Mouse (Mus musculus) G1E-ER4 (cell line): ENCODE measurements around the gene Spsb2. TPM values are rescaled to one million over a fixed set of nuclear protein-coding genes. Genes with fewer than 3 reads are reported as not detected.

Experiments
- GATA1 ChIP-seq: IDR thresholded peaks from one replicate; pipeline ENCODE4 v1.8.0; 2012; ENCODE audit warnings: low read length, inconsistent platforms
- polyA plus RNA-seq: library from polyadenylated mRNA; stranded (reverse); fragments of >175 nt; gene quantifications from 2 replicates; pipeline ENCODE4 v1.2.3, GENCODE M21; 2012

Gene Spsb2
- polyA plus RNA-seq, 1 experiment = 11.7 TPM

DNA sequence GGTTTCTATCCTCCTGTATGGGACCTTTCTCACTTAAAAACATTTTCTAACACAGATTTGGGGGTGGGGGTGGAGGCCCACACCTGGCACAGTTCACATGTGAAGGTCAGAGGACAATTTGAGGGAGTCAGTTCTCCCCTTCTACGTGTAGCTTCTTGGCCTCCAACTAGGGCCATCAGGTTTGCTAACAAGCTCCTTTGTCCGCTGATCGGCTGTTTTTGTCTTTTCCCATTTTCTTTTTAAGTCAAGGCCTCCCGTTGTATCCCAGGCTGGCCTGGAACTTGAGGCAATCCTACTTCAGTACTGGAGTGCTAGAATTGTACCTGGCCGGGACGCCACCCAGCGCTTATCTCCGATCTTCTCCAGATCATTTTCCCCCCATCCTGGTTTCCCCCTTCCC is 23.2 kb downstream of the Spsb2 start:
- no peak for TF ChIP-seq GATA1

DNA sequence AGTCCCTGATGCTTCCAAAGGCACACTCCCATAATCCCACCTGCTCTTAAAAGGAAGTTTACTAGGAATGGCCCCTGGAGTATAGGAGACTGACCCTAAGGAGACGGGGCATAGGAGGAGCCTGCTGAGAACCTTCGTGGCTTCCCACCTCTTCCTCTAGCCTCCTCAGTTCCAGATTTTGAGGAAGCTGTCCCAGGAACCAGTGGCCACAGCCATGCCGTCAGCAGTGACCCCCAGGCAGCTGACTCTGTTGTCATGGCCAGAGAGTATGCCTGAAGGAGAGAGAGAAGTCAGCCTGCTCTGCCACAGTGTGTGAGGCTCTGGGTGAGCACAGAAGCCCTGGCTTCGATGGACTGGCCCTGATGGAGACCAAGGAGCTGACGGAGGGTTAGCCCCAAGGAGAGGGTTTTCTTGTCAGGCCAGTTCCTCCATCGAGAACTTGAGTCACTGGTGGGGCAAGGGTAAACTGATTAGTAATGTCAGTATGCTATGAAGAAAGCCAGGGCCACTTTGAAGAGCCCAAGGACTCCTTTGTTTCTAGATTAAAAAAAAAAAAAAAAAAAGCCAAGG is 26.1 kb downstream of the Spsb2 start:
- TF ChIP-seq GATA1 = no peak

DNA sequence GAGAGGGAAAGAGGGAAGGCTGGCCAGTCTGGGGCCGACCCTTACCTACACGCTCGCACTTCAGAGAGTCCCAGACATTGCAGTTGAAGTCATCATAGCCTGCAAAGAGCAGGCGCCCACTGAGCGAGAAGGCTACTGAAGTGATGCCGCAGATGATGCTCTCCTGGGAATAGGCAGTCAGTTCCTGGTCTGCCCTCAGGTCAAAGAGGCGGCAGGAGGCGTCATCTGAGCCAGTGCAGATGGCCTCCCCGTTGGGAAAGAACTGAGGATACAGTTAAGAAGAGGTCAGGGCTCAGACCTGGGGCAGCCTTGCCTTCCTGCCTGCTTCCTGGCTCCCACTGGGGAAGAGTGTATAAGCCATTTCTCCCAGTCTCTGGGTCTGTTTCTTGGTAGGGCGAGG is 27.1 kb downstream of the Spsb2 start:
- no peak for TF ChIP-seq GATA1

DNA sequence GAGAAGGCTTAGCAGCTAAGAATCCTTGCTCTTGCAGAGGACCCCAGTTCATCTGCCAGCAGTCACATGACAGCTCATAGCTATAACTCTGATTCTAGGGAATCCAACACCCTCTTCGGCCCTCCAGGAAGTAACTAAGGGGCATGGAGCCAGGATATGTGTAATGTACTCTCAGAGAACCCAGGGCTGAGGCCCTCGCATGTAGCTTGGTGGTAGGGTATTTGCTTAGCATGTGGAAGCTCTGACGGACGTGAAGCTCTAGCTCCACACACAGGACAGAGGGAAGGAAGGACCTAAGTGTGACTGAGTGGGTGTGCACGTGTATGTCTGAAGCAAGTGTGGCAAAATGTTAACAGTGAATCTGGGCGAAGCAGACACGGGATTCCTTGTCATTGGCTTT is 27.9 kb downstream of the Spsb2 start:
- TF ChIP-seq GATA1 = no peak

DNA sequence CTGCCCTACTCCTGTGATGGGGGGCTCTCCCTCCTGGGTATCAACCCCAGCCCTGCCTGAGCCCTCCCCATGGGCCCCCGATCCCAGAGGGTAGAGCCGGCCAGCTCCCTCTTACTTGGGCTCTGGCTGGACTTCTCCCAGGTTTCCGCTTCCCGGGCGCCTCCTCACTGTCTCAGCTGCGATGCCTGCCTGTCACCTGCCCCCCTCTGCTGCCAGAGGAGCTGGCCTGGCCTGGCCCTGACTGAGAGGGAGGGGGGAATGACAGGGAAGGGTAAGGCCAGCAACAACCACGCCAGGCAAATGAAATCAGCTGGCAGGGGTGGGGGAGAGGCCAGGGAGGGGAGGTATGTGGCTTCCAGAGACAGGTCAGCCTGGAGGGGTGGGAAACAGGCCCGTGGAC is 31.3 kb downstream of the Spsb2 start:
- no peak for TF ChIP-seq GATA1

DNA sequence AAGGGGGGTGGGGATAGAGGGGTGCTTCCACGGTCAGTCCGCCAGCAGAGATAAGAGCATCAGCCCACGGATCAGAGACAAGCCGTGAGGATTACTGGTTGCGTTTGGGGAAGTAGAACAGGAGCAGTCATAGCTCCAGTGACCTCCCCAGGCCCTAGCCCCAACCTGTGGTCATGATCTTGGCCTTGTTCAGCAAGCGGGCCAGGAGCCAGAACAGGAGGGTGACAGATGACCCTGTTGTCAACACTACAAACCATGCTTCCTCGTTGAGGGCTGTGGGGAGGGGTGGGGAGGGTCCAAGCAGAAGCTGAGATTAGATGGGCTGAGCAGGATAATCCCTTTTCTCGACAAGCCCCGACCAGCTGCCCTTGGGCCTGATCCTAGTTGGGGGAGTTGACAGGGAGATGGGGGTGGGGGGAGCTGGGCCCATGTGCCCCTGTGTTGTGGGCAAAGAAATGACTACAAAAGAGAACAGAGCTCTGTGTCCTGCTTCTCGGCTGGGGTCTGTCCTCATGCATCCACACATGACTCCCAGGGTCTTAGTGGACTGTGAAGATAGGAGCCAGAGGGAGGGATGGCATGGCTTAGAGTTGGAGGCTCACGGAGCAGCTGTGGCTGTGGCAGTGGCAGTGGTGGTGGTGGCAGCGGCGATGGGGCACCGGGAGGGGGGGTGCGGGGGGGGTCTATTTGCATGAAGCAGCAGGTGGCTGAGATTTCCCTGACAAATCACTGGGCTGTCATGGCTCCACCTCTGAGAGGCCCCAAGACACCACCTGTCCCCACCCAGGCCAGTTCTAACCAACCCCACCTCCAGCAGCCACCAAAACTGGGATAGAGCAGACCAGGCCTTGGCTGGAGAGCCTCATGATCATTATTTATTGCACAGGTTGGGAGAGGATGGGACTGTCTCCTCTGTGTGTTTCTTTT is 32.0 kb downstream of the Spsb2 start, which contains the start of gene Gnb3:
Gnb3 (minus strand) TSS at position 35 of the 927 bp plus-strand sequence.
- peak; percentile 30 for TF ChIP-seq GATA1

DNA sequence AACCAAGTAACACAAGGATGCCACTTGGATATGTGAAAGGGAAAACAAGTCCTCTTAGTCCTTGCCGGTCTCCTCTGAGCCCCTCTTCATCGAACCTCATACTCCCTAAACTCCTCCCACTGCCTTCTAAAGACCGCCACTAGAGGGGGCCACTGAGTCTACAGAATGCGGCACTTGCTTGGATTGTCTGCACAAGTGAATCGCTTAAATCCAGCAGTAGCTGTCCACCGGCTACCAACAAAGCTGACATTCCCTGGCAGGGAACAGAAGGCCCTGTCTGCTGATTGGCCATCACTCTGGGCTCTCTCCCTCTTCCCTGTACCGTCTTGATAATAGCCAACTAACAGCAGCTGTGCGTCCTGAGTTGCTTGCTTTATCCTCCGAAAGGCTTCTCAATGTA is 38.8 kb downstream of the Spsb2 start:
- no peak for TF ChIP-seq GATA1

DNA sequence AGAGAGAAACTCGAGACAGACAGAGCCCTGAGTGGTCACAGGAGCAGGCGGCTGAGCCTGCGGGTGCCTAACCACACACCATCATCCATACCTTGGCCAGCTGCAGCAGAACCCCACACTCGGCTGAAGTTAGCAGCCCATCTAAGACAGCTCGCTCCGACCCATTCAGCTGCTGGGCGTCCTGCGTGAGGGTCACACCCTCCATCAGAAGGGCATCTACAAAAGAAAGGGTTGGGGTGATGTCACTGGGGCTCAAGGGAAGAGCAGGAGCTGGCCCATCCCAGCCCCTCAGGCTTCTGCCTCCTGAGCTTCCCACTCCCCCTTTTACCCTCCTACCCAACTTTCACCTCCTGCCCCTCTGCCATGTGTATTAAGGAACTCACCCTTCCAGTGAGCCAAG is 42.1 kb downstream of the Spsb2 start:
- no peak for TF ChIP-seq GATA1

DNA sequence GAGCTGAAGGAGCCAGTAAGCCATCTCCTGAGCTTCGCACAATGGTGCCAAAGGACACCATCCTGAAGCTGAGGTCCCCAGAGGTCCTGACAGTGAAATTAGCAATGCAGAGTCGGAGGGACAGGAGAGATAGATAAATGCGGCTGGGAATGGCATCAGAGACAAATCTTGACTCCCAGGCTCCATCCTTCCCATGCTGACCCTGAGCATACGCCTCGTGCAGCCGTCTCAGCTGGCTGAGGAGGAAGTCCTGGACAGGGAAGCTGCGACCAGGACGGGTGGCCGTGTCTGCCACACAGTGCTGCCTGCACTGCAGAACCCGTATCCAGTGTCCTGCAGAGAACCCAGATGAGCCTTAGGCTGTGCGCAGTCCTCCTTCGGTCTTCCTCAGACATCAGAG is 46.2 kb downstream of the Spsb2 start:
- TF ChIP-seq GATA1 = no peak

DNA sequence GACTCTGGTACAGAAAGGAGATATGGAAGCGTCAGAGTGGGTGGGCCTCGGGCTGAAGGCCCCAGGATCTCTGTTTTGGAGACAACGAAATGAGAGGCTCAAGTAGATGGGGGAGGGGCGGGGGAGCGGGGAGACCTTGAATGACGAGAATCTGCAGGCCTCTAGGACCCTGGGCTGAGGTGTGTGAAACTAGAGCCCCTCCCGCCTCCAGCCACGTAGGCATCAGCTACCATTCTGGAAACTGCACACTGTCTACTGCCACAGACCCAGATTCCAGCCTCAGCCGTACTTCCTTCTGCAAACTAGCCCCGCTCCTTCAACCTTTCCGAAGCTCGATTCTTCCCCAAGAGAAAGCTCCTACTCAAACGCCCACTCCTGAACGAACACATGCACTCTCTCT is 47.9 kb downstream of the Spsb2 start:
- TF ChIP-seq GATA1 = no peak

DNA sequence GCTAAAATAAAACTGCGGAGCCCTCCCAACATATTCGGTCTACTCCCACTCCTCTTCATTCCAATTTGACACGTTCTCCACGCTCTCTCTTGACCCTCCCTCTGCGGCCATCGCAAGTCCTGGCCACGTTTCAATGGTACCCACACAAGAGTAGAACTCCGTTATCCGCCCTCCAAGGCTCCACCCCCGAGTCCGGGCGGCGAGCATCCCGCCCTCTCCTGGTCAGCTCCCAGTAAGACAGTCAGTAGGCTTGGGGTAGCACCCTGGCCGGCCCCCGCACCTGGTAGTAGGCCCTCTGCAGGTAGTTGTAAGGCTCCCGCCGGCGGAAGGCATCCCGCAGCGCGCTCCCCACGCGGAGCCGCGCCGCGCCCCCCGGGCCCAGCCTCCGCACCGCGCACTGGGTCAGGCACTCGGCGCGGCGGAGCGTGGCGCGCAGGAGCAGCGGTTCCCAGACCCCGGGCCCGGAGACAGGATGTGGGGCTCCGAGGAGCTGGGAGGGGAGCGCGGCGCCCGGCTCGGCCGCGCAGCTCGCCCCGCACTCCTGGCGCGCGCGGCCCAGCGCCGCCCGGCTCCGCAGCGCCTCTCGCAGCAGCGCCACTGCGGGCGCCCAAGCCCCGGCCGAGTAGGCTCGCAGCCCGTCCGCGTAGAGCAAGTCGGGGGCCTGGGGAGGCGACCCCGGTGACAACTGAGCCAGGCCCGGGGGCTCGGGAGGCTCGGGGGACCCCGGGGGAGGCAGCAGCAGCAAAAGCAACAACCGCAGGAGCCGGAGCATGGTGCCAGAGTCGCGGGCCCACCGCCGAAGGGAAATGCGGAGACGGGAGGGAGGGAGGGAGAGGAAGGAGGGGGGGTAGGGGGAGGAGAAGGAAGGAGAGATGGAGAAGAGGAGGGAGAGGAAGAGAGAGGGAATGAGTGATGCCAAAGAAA is 48.7 kb downstream of the Spsb2 start, which contains the start of gene P3h3:
P3h3 (minus strand) TSS at position 837 of the 924 bp plus-strand sequence.
- TF ChIP-seq GATA1 = no peak

DNA sequence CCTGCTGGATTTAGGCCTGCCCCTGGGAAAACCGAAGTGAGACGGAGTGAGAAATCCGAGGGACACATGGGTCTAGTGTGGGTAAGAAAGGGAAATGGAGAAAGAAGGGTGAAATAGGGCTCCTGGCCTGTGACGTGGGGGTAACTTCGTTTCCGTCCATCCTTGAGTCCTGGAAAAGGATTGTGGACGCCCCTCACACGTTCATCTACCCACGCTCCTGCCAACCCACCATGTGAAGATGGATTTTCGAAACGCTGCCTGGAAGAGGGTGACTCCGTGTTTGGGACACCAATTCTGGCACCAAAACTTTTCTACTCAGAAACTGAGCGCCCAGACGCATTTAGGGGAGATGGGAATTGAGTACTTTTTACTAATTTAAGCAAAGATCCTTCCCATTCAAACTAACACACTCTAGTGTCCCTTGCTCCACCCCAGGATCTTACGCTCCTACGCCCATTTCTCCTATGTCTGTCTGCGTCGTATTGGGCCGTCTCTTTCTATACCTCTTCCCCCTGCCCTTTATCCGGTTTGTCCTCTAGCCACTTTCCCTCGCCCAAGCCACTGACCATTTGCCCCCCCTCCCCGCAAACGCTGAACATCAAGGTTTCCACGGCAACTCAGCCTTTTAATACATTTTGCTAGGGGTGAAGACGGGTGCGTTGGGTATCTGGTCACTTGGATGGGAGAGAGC is 49.5 kb downstream of the Spsb2 start:
- TF ChIP-seq GATA1 = no peak

DNA sequence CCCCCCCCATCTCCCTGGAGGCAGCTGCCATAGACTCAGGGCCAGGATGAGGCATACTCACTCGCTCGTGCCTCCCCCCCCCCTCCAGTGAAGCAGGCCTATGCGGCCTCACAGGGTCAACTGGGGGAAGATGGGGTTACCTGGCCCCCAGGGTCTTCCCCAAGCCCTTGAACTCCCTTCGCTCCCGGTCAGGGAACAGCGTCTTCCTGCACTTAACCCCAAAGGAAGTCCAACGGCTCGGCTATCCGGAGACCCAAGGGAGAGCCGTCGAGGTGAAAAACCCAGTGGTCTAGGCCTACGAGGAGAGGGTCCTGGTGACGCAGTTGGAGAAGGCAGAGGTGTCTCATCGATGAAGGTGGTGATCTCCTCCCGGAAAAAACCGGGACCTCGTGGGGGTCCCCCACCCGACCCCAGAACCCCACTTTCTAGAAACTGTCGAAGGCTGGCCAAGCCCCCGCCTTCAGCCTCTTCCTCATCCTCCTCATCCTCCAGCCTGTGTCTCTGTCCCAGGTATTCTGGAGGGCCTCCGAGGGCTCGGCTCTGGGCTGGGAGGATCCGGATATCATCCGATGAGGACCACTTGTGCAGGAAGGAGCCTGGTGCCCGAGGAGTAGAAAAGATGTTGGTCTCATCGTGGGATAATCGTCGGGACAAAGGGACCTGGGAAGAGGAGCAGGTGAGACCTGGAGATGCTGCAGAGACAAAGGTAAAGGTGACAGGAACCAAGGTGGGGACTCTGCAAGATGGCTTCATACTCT is 50.3 kb downstream of the Spsb2 start:
- TF ChIP-seq GATA1 = no peak

DNA sequence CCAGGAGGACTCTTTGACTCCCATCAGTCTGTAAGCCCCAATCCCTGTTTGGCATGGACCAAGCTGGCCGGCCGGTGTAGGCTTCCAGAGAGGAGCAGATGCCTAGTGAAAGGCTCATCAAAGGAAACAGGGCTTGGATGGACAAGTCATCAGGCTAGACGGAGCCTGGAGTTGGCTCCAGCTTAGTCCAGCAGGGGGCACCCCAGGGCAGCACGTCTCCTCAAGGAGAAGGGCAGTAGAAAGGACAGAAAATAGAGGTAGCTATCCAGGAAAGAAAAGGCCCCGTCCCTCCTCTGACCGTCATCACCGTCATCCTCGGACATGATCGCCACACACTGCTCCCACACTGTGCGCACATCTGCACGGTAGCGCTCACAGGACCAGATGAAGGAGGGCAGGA is 51.3 kb downstream of the Spsb2 start:
- TF ChIP-seq GATA1 = no peak

Other genes with a start within 250 kb of the Spsb2 start
- not detected in 2 replicates for gene C1rb, start 238.4 kb upstream of the Spsb2 start, polyA plus RNA-seq
- not detected in 2 replicates for gene C1s2, start 172.6 kb upstream of the Spsb2 start, polyA plus RNA-seq
- 144 and 152 TPM in 2 replicates for gene Lpcat3, start 145.6 kb upstream of the Spsb2 start, polyA plus RNA-seq
- 252 and 358 TPM in 2 replicates for gene Emg1, start 96.5 kb upstream of the Spsb2 start, polyA plus RNA-seq
- 491 and 631 TPM in 2 replicates for gene Phb2, start 96.3 kb upstream of the Spsb2 start, polyA plus RNA-seq
- gene Ptpn6, start 69.9 kb upstream of the Spsb2 start, polyA plus RNA-seq = 25.0 and 55.5 TPM in 2 replicates
- gene Grcc10, start 67.3 kb upstream of the Spsb2 start, polyA plus RNA-seq = 18.3 and 24.3 TPM in 2 replicates
- gene Gm45234, start 52.6 kb upstream of the Spsb2 start, polyA plus RNA-seq = 1.7 and 2.3 TPM in 2 replicates
- 58.0 and 62.7 TPM in 2 replicates for gene Atn1, start 52.1 kb upstream of the Spsb2 start, polyA plus RNA-seq
- gene Eno2, start 39.0 kb upstream of the Spsb2 start, polyA plus RNA-seq = not detected in 2 replicates
- not detected in 2 replicates for gene Lrrc23, start 28.9 kb upstream of the Spsb2 start, polyA plus RNA-seq
- gene Tpi1, start 5.6 kb downstream of the Spsb2 start, polyA plus RNA-seq = 388 and 516 TPM in 2 replicates
- 54.8 and 73.3 TPM in 2 replicates for gene Usp5, start 20.8 kb downstream of the Spsb2 start, polyA plus RNA-seq
- 64.7 and 82.9 TPM in 2 replicates for gene Cdca3, start 20.9 kb downstream of the Spsb2 start, polyA plus RNA-seq
- gene Gnb3, start 31.6 kb downstream of the Spsb2 start, polyA plus RNA-seq = not detected in 2 replicates
- gene P3h3, start 49.1 kb downstream of the Spsb2 start, polyA plus RNA-seq = not detected in 2 replicates
- gene Gpr162, start 55.3 kb downstream of the Spsb2 start, polyA plus RNA-seq = not detected in 2 replicates
- not detected in 2 replicates for gene Cd4, start 79.6 kb downstream of the Spsb2 start, polyA plus RNA-seq
- not detected in 2 replicates for gene Lag3, start 103.0 kb downstream of the Spsb2 start, polyA plus RNA-seq
- 116 and 155 TPM in 2 replicates for gene Ptms, start 111.4 kb downstream of the Spsb2 start, polyA plus RNA-seq
- 344 and 363 TPM in 2 replicates for gene Mlf2, start 122.7 kb downstream of the Spsb2 start, polyA plus RNA-seq
- gene Cops7a, start 156.9 kb downstream of the Spsb2 start, polyA plus RNA-seq = 93.0 and 105 TPM in 2 replicates
- gene Pianp, start 188.0 kb downstream of the Spsb2 start, polyA plus RNA-seq = not detected in 2 replicates
- gene Zfp384, start 200.5 kb downstream of the Spsb2 start, polyA plus RNA-seq = 59.3 and 76.3 TPM in 2 replicates
- gene Ing4, start 231.1 kb downstream of the Spsb2 start, polyA plus RNA-seq = 15.9 and 16.1 TPM in 2 replicates
- 3.0 and 4.4 TPM in 2 replicates for gene Acrbp, start 241.0 kb downstream of the Spsb2 start, polyA plus RNA-seq